Mouse (Mus musculus) cerebellum, postnatal 4 days (tissue): Measurements from ENCODE around the gene Ribc1.

Experiments used
- DNase-seq, 2 experiments: peaks; one replicate each; pipeline ENCODE4 v3.0.0; 2022; ENCODE audit warnings: low spot score in 2 of 2, mixed read lengths in 1 of 2

Ribc1 gene

DNA sequence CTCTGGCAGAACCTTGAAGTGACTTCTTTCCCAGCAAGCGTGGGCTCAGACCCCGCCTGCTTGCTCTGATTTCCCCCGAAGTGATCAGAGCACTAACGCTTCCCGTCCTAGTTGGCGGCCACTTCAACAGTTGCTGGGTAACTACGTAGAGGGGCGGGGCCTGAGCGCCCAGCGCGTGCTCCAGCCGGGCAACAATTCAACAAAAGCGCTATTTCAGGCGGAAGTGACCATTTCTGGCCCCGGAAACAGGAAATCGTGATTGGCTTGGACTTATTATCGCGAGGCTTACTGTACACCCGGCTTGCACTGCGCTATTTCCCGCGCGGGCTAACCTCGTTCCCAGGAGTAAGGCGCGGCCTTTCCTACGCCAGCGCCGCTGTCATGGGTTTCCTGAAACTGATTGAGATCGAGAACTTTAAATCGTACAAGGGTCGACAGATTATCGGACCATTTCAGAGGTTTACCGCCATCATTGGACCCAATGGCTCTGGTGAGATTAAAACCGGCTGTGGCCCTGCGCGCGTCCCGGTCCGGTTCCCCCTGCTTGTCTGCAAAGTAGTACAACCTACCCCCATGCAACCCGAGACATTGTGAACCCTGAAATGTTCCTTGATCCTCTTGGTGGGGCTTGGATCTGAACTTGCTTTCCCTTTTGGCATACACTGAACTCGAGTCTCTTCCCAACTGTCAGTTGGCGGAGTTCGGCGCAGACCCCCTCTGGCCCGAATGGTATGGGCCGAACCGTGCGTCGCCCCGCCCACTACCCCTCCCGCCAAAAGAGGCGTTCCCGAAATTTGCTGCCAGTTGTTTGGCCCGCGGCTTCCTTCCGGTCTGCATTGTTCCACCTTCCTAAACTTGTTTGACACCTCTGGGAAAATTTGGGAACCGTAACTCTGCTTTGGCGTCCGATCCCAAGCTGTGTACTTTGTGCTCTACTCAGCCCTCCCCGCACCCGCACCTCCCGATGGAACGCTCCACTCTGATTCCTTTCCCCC lies at the start of gene Ribc1, which contains the start of gene Smc1a:
Gene Ribc1, minus strand, starts transcription at position 145 of the 995 bp plus-strand sequence.
Gene Smc1a, plus strand, starts transcription at position 278 of the 995 bp plus-strand sequence.
- DNase-seq = peak; percentile 57 to 84

DNA sequence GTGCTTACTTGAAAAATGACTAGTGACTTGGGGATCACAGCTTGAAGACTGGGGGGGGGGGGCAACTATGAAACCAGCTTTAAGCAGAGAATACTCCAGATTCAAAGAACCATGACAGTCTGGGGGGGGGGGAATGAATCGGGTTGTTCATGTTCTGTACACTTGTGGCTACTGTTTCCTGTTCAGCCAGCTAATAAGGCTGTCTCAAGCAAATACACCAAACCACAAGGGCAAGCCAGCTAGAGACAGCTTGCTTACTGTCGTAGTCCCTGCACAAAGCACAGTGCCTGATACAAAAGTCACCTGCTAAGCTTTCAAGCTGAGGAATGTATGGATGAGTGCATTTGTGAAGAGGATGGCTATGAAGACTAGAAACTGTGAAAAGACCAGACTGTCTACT lies 49.6 kb upstream of the Ribc1 start:
- no peak for DNase-seq

DNA sequence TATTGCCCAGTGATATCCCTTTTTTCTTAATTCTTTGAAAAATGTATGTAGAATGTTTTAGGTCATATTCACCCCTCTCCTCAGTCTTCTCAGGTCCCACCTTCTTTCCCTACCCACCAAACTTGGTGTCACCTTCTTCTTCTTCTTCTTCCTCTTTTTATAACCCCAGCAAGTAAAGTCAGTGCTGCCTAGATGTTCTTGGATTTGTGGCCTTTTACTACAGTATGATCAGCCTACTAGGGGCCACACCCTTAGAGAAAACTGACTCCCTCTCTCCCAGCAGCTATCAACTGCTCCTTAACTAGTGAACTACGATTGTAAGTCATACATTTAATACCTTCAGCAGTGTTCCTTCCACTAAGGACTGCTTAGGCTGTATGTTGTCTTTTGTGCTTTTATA lies 38.0 kb upstream of the Ribc1 start:
- DNase-seq = no peak

DNA sequence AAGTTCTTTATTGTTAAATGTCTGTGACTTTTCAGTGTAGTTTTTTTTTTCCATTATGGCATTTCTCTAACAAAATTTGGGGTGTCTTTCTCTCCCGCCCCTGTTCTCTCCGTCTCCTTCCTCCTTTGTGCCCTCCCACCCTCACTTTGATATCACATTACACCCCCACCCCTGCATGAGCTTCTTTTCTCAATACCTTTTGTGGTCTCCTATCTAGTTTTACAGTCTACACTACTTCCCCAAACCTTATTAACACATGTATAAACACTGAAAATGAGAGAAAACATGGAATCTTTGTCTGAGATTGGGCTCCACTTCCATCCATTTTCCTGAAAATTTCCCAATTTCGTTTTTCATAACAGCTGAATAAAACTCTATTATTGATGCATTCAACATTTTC lies 36.5 kb upstream of the Ribc1 start:
- DNase-seq = no peak

DNA sequence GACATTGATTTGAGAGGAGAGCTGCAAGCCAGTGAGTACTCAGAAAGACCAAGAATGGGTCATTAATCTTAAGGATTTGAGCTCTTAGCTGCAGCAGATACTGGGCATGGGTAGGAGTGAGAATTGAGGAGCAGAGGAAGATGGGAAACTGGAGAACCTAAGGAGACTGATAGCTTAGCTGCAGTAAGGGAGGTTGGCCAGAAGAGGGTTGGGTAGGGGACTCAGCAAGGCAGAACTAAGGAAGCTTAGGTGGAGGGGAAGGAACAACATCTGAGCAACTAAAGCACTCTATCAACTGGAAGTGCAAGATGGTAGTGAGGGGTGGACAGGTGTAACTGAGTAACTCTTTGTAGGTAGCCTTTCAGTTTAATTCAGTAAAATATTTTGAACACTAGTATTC lies 31.1 kb upstream of the Ribc1 start:
- no peak for DNase-seq

DNA sequence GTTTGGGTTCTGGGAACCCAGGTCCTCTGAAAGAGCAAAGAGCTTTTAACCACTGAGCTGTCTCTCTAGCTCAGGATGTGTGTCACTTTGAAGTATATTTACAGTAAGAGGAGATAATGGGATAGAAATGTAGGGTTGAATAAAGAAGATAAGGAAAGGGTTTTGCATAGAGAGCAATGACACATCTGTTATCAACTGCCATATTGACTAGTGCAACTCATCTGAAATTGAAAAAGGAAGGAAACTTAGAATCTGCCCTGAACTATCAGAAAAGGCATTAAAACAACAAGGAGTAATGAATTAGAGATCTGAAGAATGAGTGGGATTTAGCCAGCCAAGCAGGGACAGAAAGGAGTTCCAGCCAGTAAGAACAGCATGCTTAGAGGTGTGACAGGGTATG lies 23.8 kb upstream of the Ribc1 start:
- DNase-seq = no peak

DNA sequence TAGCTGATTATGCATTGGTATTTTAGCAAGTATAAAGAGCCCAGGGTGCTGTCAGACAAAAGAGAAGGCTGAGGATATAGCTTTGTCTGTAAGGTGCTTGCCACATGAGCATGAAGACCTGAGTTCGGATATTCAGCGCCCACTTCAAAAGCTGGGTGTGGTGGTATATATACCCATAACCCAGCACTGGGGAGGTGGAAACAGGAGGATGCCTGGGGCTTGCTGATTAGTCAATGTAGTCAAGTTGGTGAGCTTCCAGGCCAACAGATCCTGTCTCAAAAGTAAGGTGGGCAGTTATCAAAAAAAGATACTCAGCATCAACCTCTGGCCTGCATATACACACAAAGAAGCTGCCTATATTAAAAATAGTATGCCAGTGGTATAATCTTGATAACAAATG lies 3.2 kb upstream of the Ribc1 start:
- no peak for DNase-seq

DNA sequence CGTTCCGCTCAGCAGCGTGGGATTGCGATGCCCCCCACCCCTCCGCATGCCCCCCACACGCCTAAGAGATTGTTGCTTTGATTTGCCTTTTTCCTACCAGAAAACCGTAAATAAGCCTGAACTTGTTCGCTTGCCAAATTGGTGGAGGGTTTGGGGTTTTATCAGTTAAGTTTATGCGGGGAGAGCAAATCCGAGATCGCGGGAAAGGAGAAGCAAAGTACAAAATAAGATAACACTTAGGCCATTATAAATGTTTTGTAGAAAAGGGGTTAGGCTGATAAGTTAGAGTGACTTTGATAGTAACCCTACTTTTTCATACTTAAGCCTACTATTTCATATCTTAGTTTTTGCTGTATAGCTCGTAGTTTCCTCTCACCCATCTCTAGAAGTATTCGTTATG lies 1.1 kb upstream of the Ribc1 start:
- no peak for DNase-seq

DNA sequence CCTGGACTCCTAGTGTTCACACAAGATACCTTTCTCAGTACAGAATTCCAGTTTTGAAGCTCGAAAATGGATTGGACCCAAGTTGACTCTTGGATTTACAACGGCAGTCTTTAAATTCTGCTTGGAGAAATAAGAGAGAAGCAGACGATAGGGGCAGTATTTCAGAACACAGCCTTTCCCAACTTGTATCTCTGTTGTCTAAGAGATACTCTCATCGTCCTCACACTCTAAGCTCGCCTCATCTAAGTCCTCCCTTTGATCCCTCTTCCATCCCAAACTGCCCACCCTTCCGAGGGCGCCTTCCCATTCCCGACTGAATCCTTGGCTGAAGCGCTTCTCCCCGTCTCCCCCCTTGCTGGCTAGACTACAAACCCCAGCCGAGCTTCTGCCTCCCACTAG lies 344 bp downstream of the Ribc1 start:
- DNase-seq = no peak

DNA sequence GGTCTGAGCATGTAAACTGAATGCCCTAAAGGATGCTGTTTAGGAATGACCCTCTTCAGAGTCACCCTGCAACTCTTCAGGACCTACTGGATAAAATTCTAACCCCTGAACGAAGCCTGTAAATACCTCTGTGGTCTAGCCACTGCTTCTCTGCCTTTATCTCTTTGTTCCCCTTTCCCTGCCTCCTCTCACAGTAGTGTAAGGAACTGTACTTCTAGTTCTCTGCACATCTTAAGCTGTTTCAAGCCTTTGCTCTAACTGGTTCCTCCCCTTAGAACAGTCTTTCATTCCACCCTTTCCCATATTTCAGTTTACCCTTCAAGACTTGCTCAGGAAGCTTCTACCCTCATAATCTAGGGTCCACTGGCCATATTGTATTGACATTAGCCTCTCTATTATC lies 8.2 kb downstream of the Ribc1 start:
- no peak for DNase-seq

DNA sequence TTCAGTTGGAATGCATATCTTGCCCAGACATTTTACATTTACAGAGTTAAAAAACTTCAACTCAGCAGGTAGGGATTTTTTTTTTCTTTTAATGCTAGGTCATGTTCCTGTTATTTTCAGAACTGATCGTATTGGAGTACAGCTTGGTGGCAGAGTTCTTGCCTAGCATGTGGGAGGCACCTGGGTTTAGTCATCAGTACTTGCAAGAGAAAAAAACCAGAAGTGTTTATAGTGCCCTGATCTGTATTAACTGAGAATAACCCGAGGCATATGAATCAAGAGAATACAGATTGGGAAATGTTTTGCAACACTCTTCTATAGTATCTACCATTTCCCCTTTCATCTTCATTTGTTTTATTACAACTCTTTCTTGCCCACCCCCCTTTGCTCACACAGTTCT lies 13.2 kb downstream of the Ribc1 start:
- DNase-seq = no peak

DNA sequence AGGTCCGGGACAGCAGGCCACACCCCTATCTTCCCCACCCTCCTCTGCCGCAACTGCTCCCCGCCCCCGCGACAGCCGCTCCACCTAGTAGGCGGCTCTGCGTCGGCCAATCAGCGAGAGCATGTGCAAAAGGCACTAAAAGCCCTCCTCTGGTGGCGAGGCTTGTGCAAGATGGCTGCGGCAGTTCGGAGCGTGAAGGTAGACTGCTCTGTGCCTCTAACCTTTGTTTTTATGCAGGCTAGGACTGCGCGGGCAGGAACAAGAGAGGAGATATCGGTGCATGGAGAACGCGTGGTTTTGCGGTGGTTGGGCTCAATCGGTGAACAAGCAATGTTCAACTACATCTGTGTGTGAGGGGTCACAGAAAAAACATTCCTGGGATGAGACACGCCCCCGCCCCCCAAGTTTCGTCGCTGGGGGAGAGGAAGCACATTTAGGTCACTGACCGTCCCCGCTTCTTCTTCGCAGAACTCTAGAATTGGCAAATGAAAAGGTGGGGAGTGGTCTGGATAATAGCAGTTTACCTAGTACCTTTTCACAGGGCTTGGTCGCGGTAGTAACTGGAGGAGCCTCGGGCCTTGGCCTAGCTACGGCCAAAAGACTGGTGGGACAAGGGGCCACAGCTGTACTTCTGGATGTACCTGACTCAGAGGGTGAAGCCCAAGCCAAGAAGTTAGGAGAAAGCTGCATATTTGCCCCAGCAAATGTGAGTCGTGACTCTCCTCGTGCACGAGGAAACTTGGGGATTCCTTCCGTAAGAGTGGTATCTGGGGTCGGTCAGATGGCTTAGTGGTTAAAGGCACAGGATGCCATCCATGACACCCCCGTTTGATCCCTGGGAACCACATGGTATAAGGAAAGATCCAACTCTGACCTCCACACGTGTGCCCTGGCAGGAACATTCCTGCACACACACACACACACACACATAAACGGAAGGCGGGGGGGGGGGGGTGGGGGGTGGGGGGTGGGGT lies 14.1 kb downstream of the Ribc1 start, which contains the start of gene Hsd17b10:
Gene Hsd17b10, plus strand, starts transcription at position 109 of the 974 bp plus-strand sequence.
- peak; percentile 38 to 63 for DNase-seq

DNA sequence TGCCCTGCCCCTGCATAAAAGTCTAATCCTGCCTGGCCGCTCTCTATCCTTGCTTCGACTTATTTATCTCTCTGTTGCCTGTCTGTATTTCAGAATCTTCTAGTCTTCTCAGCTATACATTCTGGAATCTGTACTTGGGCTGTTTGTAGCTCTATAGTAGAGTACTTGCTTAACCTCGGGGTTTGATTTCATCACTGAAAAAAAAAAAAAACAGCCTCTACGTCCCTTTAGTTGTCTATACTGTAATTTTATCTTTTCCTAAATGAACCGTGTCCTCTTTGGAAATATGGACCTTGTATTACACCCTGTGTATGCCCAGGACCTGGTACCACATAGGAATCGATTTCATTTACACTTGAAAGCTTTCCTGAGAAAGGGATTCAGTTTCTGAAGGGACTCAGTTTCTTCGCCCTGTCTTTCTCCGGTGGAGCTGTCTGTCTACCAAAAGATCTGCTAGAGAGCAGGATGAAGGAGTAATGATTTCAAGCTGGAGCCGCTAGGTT lies 14.9 kb downstream of the Ribc1 start:
- DNase-seq = no peak

DNA sequence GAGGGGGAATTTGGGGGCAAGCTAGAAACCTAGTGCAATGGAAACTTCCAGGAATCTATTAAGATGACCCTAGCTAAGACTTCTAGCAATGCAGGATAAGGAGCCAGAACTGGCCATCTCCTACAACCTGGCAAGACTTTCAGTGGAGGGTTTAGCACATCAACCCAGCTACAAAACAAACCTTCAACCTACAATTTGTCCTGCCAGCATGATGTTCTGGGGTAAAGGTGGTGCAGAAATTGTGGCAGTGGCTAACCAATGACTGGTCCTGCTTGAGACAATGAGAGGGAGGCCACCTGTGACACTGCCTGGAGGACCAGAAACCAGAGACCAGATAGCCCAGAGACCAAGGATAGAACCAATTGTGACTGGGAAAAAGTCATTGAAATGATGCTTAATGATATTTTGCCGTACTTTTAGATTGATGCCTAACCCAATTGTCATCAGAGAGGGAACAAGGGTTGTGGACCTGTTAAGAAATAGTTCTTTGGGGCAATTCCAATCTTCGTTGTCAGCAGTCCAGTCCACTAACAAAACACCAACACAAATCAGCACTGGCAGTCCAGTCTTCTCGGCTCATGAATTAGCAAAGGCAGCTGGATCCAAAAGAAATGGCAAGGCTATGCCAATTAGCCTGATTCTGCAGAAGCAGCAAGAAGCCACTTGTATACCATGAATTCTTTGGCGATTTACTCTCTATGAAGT lies 16.9 kb downstream of the Ribc1 start:
- no peak for DNase-seq
